Mouse (Mus musculus) ES-Bruce4 (cell line): ENCODE results near the gene Pxylp1. TPM values are rescaled to one million over a fixed set of nuclear protein-coding genes. Genes with fewer than 3 reads are reported as not detected.
"Not testable (repeated sequence)": the region's sequence is repeated elsewhere in the genome, so short reads cannot be mapped to it uniquely, and the experiment has no call there.

Source experiments
- H3K27ac ChIP-seq: 2 replicates; pipeline ENCODE4 v1.5.1; 2012; ENCODE audit warnings: low read length, inconsistent platforms; ENCODE audit not compliant: insufficient read depth
- H3K27me3 ChIP-seq: 2 replicates; pipeline ENCODE4 v1.6.1; 2012; ENCODE audit warnings: mild to moderate bottlenecking, low read length, inconsistent platforms; ENCODE audit not compliant: control insufficient read depth, poor library complexity, insufficient read depth, severe bottlenecking
- H3K36me3 ChIP-seq: 2 replicates; pipeline ENCODE4 v1.6.1; 2012; ENCODE audit warnings: inconsistent platforms, mild to moderate bottlenecking, low read length, moderate library complexity; ENCODE audit not compliant: control insufficient read depth, poor library complexity, insufficient read depth, severe bottlenecking
- H3K4me1 ChIP-seq: one replicate; pipeline ENCODE4 v1.8.1; 2011; ENCODE audit warnings: low read length; ENCODE audit not compliant: control insufficient read depth, insufficient read depth
- H3K4me3 ChIP-seq: 2 replicates; pipeline ENCODE4 v1.5.1; 2011; ENCODE audit warnings: low read depth, mild to moderate bottlenecking, low read length
- H3K9ac ChIP-seq: 2 replicates; pipeline ENCODE4 v1.6.1; 2012; ENCODE audit warnings: low read depth, mild to moderate bottlenecking, inconsistent platforms; ENCODE audit not compliant: poor library complexity, severe bottlenecking
- H3K9me3 ChIP-seq: replicated peaks from 2 replicates; pipeline ENCODE4 v1.6.1; 2012; ENCODE audit warnings: mild to moderate bottlenecking, low read length, inconsistent platforms; ENCODE audit not compliant: control insufficient read depth, poor library complexity, insufficient read depth, severe bottlenecking
- CTCF ChIP-seq: IDR thresholded peaks from one replicate; pipeline ENCODE4 v1.8.1; 2011; ENCODE audit warnings: low read depth, low read length
- EP300 ChIP-seq: IDR thresholded peaks from 2 replicates; pipeline ENCODE4 v1.6.1; 2011; ENCODE audit warnings: low read depth, low read length; ENCODE audit not compliant: insufficient read depth
- POLR2A ChIP-seq: IDR thresholded peaks from one replicate; pipeline ENCODE4 v1.8.1; 2011; ENCODE audit warnings: low read length; ENCODE audit not compliant: insufficient read depth
- polyA plus RNA-seq: library from polyadenylated mRNA; stranded (reverse); fragments of >200 nt; gene quantifications from 2 replicates; pipeline ENCODE4 v1.2.4, GENCODE M21; 2011; ENCODE audit warnings: low read depth; ENCODE audit not compliant: missing spikeins, insufficient read depth, insufficient read length

The Pxylp1 gene
- polyA plus RNA-seq: 7.1 and 7.2 TPM in 2 replicates

GRCm38 (mm10) chr9:96892546-96892945 lies at the start of gene Pxylp1:
Pxylp1 (minus strand) TSS chr9:96892669.
- no peak within 1 kb of the TSS for H3K27ac ChIP-seq
- no peaks in the 10 kb centered on the region for H3K9me3 ChIP-seq
- peaks cover 1% of the 10 kb centered on the region for H3K4me1 ChIP-seq

GRCm38 (mm10) chr9:96938887-96939286 lies 46.4 kb upstream of the Pxylp1 start:
- no peaks in the 10 kb centered on the region for H3K9me3 ChIP-seq
- H3K4me1 ChIP-seq: no peaks in the 10 kb centered on the region
- no peaks in the 10 kb centered on the region for H3K36me3 ChIP-seq
- no peak overlapping the region for H3K4me3 ChIP-seq
- TF ChIP-seq EP300 (no peak), POLR2A (no peak), CTCF (no peak)
- no peaks in the 10 kb centered on the region for H3K27me3 ChIP-seq
- H3K9ac ChIP-seq: no peak overlapping the region
- H3K27ac ChIP-seq: no peak overlapping the region

More at GRCm38 (mm10) chr9:96892546-96892945, at the start of gene Pxylp1:
- TF ChIP-seq CTCF (no peak), EP300 (no peak), POLR2A (no peak)
- H3K27me3 ChIP-seq: 0 out of 2 replicates have a peak, but pooled peaks cover 2% of the 10 kb centered on the region
- no peak within 1 kb of the TSS for H3K4me3 ChIP-seq
- no peak within 1 kb of the TSS for H3K9ac ChIP-seq
- no peaks in the 10 kb centered on the region for H3K36me3 ChIP-seq

GRCm38 (mm10) chr9:96936427-96936826 lies 44.0 kb upstream of the Pxylp1 start:
- H3K9me3 ChIP-seq, H3K36me3 ChIP-seq, H3K4me3 ChIP-seq, H3K9ac ChIP-seq, H3K27me3 ChIP-seq, H3K4me1 ChIP-seq, H3K27ac ChIP-seq: not testable (repeated sequence)

GRCm38 (mm10) chr9:96935556-96936300 lies 43.3 kb upstream of the Pxylp1 start:
- Histone ChIP-seq H3K9me3 (0 out of 2 replicates have a peak, but pooled peaks cover 3% of the 10 kb centered on the region), H3K27me3 (no peaks in the 10 kb centered on the region), H3K9ac (no peak overlapping the region), H3K36me3 (no peaks in the 10 kb centered on the region), H3K27ac (no peak overlapping the region), H3K4me1 (no peaks in the 10 kb centered on the region), H3K4me3 (no peak overlapping the region)
- TF ChIP-seq EP300 (no peak), CTCF (no peak), POLR2A (no peak)

- TF ChIP-seq EP300 (no peak), CTCF (no peak), POLR2A (no peak)
- Histone ChIP-seq H3K27me3 (no peaks in the 10 kb centered on the region), H3K9me3 (0 out of 2 replicates have a peak, but pooled peaks cover 3% of the 10 kb centered on the region), H3K4me3 (no peak overlapping the region), H3K4me1 (no peaks in the 10 kb centered on the region), H3K27ac (no peak overlapping the region), H3K36me3 (no peaks in the 10 kb centered on the region), H3K9ac (no peak overlapping the region)
These were observed 42.3 kb upstream of the Pxylp1 start for GRCm38 (mm10) chr9:96934816-96935215.

- Histone ChIP-seq H3K36me3 (no peaks in the 10 kb centered on the region), H3K27me3 (no peaks in the 10 kb centered on the region), H3K9ac (no peak overlapping the region), H3K9me3 (0 out of 2 replicates have a peak, but pooled peaks cover 3% of the 10 kb centered on the region), H3K4me3 (no peak overlapping the region), H3K4me1 (no peaks in the 10 kb centered on the region), H3K27ac (no peak overlapping the region)
- TF ChIP-seq POLR2A (no peak), EP300 (no peak), CTCF (no peak)
These were observed 40.3 kb upstream of the Pxylp1 start for GRCm38 (mm10) chr9:96932751-96933150.
